Mouse (Mus musculus) adrenal gland, adult (tissue): Measurements from ENCODE around the gene Zfp422.
"Not testable (repeated sequence)": the region's sequence is repeated elsewhere in the genome, so short reads cannot be mapped to it uniquely, and the experiment has no call there.

Experiments
- DNase-seq, 2 experiments: peaks; one replicate each; pipeline ENCODE4 v3.0.0; 2022 to 2023; ENCODE audit warnings: low spot score in 1 of 2; ENCODE audit not compliant: inconsistent age in 2 of 2

Zfp422 gene

GRCm38 (mm10) chr6:116650406-116650805 is 21.6 kb upstream of the Zfp422 start, which contains the start of gene Depp1:
Gene Depp1, plus strand, starts transcription at chr6:116650609.
- peak; percentile 44 to 82 for DNase-seq

DNA sequence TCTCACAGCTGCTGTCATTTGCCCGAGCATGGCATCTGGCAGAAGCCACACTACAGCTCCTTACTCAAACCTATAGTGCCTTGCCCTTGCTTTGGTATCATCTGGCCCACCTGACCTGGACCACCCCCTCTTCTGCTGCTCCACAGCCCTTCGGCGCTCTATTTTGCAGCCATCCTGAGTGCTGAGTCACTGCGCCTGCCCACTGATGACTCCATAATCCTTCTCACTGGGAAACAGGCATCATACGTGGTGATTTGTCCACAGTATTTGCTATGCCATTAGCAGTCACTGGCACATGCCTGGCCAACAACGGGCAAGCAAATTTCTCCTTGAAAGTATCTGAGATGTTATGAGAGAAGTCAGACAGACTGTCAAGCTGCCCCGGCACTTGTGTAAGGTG is 21.0 kb upstream of the Zfp422 start:
- no peak for DNase-seq

GRCm38 (mm10) chr6:116647763-116648162 is 19.0 kb upstream of the Zfp422 start:
- DNase-seq, result peak; percentile 52 to 56

DNA sequence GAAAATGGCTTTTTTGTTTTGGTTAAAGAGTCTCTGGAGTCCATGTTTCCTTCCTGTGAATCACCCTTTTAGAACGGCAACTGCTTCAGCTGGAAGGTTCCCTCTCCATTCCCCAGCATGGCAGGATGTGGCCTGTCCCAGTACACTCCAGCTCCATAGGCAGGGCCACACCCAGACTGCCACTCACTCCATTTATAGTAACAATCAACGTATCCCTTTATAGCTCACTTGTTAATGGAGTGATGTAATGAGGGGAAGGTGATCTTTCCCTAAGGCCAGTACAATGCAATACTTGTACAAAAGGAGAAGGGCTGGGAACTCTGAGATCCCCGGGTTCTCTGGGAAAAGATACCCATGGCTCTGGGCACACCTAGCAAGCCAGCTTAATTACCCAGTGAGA is 15.5 kb upstream of the Zfp422 start:
- no peak for DNase-seq

DNA sequence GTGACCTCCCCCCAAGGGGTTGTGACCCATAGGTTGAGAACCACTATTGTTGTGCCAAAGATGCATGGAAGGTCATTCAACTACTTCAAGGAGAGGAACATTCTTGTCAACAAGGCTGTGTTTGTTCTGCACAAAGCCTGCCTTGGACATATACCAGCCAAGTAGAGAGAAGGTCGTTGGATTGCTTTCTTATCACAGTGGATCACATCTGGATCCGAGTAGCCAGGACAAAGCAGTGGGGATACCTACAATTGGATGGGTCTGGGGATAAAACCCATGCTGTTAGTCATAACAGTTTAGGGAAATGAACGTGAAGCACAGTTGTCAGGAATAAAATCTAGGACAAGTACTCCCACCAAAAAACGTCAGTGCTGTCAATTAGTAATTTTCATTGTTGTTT is 15.1 kb upstream of the Zfp422 start:
- no peak for DNase-seq

DNA sequence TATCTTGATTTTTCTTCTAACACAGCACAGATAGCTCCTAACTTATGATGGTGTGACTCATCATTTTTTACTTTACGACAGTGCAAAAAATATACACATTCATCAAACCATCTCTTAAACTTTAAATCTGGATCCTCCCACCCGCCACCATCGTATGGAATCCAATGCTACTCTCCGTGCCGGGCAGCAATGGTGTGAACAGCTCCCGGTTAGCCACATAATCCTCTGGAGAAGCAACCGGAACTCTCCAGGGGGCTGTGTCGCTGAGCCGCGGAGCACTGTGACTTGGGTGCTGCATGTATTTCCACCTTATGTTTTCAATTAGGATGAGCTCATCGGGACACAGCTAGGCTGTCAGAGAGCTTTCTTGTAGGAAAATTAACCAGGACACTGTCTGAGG is 14.1 kb upstream of the Zfp422 start:
- no peak for DNase-seq

- DNase-seq, result no peak
Measured at GRCm38 (mm10) chr6:116639663-116640062, 10.9 kb upstream of the Zfp422 start.

DNA sequence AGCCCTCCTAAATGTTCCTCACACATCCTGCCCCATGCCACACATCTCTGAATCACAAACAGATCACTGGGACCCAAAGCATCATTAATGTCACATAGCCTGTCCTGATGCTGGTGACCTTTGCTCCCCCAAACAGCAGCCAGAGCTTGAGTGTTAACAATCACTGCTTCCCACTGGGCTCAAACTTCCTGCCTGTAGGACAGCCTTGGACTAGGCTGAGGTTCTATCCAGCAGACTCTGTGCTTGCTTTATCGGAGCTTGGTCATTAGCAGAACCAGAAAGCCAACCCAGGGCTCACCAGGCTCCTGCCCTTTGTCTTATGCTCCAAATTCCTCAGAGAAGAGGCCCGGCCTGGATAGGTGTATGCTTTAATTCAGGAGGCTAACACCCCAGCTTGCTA is 10.1 kb upstream of the Zfp422 start:
- no peak for DNase-seq

GRCm38 (mm10) chr6:116637496-116637895 is 8.7 kb upstream of the Zfp422 start:
- DNase-seq, result peak in 1 of 2 experiments; percentile 56

DNA sequence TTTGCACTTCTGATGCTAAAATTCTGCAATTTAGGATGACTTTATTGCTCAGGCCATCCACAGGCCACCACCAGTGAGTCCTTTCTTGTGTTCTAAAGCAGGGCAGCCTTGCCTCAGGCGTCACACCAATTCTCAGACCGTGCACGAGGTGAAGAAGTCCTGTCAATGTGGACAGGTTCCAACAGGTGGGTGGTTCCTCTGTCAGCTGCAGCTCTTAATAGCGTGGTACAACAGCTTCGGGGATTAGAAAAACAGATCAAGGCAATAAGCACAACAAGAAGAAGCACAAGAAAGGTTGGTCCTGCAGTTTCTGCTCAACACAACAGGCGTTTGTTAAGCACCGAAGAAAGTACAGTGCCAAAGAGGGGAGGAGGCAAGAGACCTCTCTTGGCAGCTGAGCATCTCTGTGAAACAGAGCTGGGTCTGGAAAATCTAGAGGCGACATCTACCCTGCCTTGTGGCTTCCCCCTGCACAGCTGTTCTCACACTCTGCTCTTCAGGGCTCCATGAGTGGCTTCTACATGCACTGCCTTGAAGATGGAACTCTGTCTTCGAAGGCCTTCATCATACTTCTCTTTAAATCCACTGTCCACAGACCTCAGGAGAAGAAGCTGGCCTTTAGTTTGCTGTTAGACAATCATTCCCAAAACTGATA is 7.9 kb upstream of the Zfp422 start:
- DNase-seq, result no peak

DNA sequence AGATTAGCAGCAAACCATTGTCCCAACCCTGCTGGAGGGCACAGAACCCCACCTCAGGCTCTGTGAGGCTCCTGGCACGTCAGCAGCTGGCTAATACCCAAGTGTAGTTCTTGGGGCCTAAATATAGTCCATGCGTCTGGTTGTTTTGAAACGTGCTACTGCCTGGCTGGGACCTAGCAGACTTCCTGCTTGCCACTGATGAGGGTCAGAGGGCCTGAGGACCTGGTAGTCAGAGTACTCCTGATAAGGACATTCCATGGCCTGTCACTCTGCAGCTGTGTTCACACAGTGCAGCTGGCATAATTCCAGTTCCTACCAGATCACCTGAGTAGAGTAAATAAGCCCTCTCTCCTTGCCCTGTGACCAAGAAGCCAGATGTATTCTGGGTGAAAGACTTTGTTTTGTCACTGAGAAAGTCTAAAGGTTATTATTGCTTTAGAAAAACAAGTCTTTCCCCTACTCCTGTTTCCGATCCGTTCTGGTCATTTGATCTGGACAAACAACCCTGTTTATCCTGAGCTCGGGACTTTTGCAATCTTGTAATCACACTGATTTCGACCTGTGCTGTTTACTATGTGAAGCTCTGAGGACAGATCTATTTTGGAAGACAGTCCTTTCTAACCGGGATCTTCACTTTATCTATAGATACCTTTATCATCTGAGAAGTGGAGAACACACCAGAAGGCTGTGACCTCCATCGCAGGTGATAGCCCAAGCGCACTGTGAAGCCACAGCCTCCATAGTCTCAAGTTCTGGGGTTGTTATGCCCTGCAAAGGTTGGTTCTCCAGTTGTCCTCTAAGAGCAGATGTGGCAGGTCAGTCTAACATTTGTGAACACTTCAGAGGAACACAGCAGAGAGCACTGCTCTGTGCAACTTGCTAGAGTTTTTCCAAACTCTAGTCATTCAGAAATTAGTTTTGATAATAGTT is 6.7 kb upstream of the Zfp422 start:
- peak; percentile 61 to 83 for DNase-seq

DNA sequence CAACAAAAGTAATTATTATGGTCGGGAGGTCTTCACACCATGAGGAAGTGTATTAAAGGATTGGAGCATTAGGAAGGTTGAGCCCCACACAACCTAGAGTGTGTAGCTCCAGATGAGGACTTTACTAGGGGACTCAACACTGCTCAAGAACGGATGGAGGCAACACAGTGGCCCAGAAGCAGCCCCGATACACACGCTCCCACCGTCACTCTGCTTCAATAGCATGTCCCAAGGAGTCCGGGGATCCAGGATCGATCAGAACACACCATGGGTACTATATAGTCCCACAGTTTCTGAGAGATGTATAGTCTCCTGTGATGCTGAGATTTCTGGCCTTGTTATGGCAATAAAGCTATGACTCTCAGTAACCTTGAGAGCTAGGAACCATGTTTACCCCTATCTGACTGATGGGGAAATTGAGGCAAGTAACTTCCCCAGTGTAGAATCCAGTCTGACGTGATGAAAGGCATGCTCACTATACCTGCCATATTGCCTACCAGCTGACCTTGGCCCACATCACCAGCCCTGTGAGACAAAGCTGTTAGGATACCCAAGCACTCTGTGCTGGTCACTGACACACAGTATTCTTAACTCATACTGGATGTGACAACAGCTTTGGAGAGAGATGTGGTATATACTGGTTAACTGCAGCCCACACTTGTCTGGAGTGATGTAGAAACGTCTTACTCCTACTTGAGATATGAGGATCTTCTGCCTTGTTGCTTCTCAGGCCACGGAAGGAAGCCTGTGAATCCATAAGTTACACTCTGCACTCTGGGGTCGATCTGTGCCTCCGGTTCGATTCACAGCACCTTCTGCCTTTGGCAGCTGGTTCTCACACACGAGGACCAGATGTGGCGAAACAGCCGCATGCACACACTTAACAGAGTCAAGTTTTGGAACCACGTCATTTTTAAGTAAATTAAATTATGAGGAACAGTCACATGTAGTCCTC is 5.2 kb upstream of the Zfp422 start:
- DNase-seq, result no peak

DNA sequence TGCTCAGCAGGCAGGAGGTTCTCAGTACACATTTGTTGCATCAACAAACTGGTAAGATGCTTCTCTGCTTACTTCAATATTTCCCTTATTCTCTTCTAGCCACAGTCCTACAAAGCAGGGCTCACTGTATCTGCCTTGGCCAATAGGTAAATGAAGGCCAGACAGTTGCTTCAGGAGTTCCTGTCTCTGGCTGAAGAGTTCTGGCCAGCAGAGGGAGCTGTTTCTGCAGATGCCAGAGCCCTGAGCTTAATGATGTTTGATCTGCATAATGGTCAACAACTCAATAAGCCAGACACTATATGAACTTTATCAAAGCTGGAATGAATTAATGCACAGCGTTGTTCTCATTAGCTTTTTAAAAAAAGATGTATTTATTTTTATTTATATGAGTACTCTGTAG is 3.3 kb upstream of the Zfp422 start:
- DNase-seq, result peak; percentile 67 to 91

DNA sequence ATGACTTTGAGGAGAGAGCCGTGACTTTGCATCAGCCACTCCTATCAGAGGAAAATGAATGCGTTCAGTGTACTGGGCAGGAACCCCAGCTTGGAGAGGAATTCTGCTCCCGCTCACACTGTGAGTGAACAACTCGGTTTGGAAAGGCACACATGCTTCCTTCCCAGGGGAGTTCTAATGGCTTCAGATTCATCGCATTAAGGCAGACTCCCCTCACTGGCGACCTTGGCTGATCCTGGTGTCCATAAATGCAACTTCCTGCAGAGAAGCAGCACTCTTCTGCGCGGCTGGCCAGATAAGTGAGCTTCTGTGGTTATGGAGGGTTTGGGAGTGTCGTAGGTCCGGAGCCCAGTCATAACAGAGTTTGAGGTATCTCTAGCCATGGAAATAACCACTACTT is 967 bp upstream of the Zfp422 start:
- DNase-seq, result no peak

DNA sequence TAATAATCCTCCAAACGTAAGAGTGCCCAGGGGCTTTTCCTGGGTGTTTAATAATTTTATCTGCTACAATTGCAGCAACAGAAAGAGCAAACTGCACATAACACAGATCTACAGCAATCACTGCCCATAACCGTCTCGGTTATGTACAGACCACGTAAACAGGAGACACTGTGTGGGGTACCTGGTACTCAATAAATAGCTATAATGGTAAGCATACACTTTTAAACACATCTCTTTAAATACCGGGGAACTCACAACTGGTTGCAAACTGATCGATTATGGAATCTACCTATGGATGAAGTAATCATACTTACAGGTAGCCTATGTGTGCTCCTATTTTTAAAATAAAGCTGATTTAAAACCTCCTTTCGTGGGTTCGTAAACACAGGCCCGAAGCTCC is 704 bp downstream of the Zfp422 start:
- DNase-seq, result no peak

- DNase-seq, result peak in 1 of 2 experiments; percentile 24
Measured at GRCm38 (mm10) chr6:116626417-116626816, 2.4 kb downstream of the Zfp422 start.

DNA sequence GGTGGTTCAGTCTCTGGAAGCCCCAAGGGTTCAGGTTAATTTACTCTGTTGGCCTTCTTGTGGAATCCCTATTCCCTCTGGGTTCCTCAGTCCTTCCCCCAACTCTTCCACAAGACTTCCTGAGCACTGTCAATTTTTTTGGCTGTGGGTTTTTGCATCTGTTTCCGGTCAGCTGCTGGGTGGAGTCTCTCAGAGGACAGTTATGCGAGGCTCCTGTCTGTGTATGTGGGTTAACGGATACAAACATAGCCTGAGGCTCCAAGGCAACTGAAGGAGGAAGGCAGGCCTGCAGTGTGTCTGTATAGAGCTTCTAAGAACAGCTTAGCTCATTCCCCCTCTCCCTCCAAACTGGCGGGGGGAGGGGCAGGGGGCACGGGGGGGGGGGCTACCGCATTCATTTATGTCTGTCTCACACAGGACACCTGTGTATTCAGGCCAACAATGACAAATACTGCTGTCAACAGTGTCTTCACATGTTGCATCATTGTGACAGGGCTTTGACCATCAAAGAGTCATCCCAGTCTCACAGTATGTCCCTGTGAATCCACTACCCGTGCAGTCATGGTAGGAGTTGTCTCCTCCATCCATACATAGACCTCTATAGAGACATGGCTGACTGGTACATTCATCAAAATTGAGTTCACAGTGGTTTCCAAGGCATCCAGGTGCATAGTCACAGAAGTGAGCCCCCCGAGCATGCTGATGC is 7.3 kb downstream of the Zfp422 start:
- DNase-seq, result no peak

DNA sequence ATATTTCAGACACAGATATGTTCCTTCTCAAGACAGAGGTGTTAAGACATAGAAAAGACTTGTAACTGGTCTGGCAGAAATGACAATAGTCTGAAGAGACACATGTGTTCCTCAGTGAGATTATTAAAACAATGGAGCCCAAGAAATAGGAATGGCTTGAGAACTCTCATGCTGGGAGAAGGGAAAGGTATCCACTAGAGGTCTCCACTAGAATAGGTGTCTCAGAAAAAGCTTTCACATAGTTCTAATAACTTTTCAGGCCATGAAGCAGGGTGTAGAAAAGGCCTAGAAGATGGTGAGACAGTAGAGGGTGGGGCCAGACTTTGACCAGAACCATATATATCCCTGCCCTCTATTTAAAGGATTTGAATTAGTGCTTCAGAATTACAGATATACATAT is 10.7 kb downstream of the Zfp422 start:
- DNase-seq, result no peak

DNA sequence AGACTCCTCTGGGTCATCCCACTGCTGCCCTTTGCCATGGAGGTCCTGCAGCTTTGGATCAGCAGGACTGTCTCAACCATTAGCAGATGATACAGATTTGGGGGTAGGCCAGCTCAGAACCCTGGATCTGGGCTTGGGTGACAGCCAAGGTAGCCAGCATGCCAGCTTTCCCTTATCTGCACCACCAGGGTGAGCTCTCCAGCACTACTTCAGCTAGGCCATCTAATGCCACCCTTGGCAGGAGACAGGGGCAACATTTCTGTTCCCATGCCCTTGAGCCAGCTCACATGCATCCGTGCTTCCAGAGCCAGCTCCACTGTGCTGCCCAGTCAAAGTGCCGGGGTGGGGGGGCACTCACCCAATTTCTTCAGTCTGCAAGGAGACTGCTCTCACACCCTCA is 13.1 kb downstream of the Zfp422 start:
- no peak for DNase-seq

DNA sequence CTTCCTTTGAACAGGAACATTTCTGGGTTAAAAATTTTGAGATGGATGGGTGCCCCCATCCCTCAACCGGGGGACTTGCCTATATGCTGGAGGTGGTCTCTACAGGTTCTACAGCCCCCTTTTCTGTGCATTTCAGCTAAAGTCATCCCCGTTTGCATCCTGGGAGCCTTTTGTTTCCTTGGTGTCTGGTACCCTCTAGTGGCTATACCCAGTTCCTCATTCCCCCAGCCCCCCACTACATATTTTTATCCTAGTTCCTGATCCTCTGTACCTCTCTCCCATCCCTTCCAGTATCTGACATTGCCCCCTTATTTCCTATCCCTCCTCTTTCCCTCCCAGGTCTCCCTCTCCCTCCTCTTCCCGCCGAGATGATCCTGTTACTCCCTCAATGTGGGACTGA is 21.6 kb downstream of the Zfp422 start:
- DNase-seq, result no peak

GRCm38 (mm10) chr6:116600969-116601368 is 27.8 kb downstream of the Zfp422 start:
- DNase-seq, result not testable (repeated sequence)
